Mouse (Mus musculus) kidney, embryonic 16.5 days (tissue): ENCODE measurements around the gene Gm13272. TPM values are rescaled to one million over a fixed set of nuclear protein-coding genes. Genes with fewer than 3 reads are reported as not detected.
"Not testable (repeated sequence)": the region's sequence is repeated elsewhere in the genome, so short reads cannot be mapped to it uniquely, and the experiment has no call there.

ENCODE experiments used
- ATAC-seq: fragments of 200-750 bp; cut with Nextera tagmentation; 2 replicates; pipeline ENCODE4 v1.8.0; 2017; ENCODE audit warnings: moderate TSS enrichment; ENCODE audit not compliant: low FRiP score, low TSS enrichment
- H3K27ac ChIP-seq: fragments of 300-500 bp; sonication (generic); 2 replicates; pipeline ENCODE4 v1.5.1; 2014; ENCODE audit warnings: low read length
- H3K27me3 ChIP-seq: fragments of 300-500 bp; sonication (generic); 2 replicates; pipeline ENCODE4 v1.6.1; 2014; ENCODE audit warnings: low read length, control low read depth, mixed read lengths; ENCODE audit not compliant: insufficient read depth
- H3K36me3 ChIP-seq: fragments of 300-500 bp; sonication (generic); 2 replicates; pipeline ENCODE4 v1.6.1; 2014; ENCODE audit warnings: low read length, control low read depth, mixed read lengths; ENCODE audit not compliant: insufficient read depth
- H3K4me1 ChIP-seq: fragments of 300-500 bp; sonication (generic); 2 replicates; pipeline ENCODE4 v1.6.1; 2014; ENCODE audit warnings: low read length, control low read depth, mixed read lengths; ENCODE audit not compliant: insufficient read depth
- H3K4me2 ChIP-seq: fragments of 300-500 bp; sonication (generic); replicated peaks from 2 replicates; pipeline ENCODE4 v1.6.1; 2014; ENCODE audit warnings: low read depth, low read length
- H3K4me3 ChIP-seq: fragments of 300-500 bp; sonication (generic); 2 replicates; pipeline ENCODE4 v1.5.1; 2014; ENCODE audit warnings: mild to moderate bottlenecking, low read length
- H3K9ac ChIP-seq: fragments of 300-500 bp; sonication (generic); replicated peaks from 2 replicates; pipeline ENCODE4 v1.6.1; 2014; ENCODE audit warnings: low read length
- H3K9me3 ChIP-seq: fragments of 300-500 bp; sonication (generic); 2 replicates; pipeline ENCODE4 v1.6.1; 2016; ENCODE audit warnings: low read length, control low read depth
- WGBS: fragments of 180-500 bp; shearing (Covaris S2); extraction: QIAGEN DNeasy Blood & Tissue Kit; methylation state at CpG from one replicate; pipeline ENCODE4 v1.1.7; 2014; 5-methylcytosine and 5-hydroxymethylcytosine counted together
- polyA plus RNA-seq: library from polyadenylated mRNA; unstranded; fragments of >200 nt; fragmentation: Nextera tagmentation; extraction: Ambion mirVana; gene quantifications from 2 replicates; pipeline ENCODE4 v1.2.1, GENCODE M21; 2015

Gm13272 gene
- polyA plus RNA-seq: not detected in 2 replicates

- ATAC-seq, H3K9me3 ChIP-seq, H3K4me3 ChIP-seq, H3K9ac ChIP-seq, H3K4me2 ChIP-seq, H3K27ac ChIP-seq, H3K4me1 ChIP-seq, H3K36me3 ChIP-seq, H3K27me3 ChIP-seq: not testable (repeated sequence)
- no CpG with 5 or more reads among the region's 29 CpGs for WGBS
Observed at GRCm38 (mm10) chr4:88779550-88779949, at the start of gene Gm13272. TSS of gene Gm13272 (plus strand) at chr4:88779850.

- ATAC-seq: no peak
- no peaks in the 10 kb centered on the region for H3K36me3 ChIP-seq
Observed at GRCm38 (mm10) chr4:88738480-88738879, 41.2 kb upstream of the Gm13272 start.

GRCm38 (mm10) chr4:88739036-88739435 is 40.6 kb upstream of the Gm13272 start:
- H3K4me1 ChIP-seq: no peaks in the 10 kb centered on the region
- no peak overlapping the region for H3K27ac ChIP-seq
- no peak overlapping the region for H3K4me2 ChIP-seq
- no peaks in the 10 kb centered on the region for H3K27me3 ChIP-seq
- no peak for ATAC-seq
- H3K9ac ChIP-seq: no peak overlapping the region
- H3K36me3 ChIP-seq: no peaks in the 10 kb centered on the region
- 87% methylated on average over 6 of the region's 6 CpGs for WGBS
- H3K9me3 ChIP-seq: no peaks in the 10 kb centered on the region
- H3K4me3 ChIP-seq: no peak overlapping the region

More at GRCm38 (mm10) chr4:88738480-88738879, 41.2 kb upstream of the Gm13272 start:
- Histone ChIP-seq H3K4me2 (no peak overlapping the region), H3K27ac (no peak overlapping the region), H3K9ac (no peak overlapping the region), H3K4me3 (no peak overlapping the region), H3K27me3 (no peaks in the 10 kb centered on the region), H3K4me1 (no peaks in the 10 kb centered on the region), H3K9me3 (no peaks in the 10 kb centered on the region)
- WGBS: 5% methylated on average over 2 of the region's 2 CpGs

DNA sequence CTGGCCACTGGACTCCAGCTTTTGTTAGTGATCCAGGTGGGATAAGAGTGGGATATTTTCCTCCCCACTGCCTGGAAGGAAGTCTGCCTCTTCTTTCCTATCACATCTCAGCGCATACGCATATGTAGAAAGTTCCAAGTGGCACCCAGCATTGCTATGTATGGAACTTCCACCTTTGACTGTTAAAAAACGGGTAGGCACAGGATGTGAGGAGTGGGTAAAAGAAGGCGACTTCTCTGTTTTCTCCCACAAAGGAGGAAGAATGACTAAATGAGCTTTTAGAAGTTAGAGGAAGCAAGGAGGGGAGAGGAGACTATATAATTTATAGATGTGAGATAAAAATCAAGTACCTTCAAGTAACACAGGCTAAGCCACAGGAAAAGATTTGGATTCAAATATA is 38.2 kb upstream of the Gm13272 start:
- Histone ChIP-seq H3K4me2 (no peak overlapping the region), H3K4me3 (no peak overlapping the region), H3K4me1 (no peaks in the 10 kb centered on the region), H3K27ac (no peak overlapping the region), H3K9me3 (no peaks in the 10 kb centered on the region), H3K27me3 (no peaks in the 10 kb centered on the region), H3K36me3 (no peaks in the 10 kb centered on the region), H3K9ac (no peak overlapping the region)
- ATAC-seq: no peak
- WGBS: 80% methylated on average over 4 of the region's 4 CpGs

DNA sequence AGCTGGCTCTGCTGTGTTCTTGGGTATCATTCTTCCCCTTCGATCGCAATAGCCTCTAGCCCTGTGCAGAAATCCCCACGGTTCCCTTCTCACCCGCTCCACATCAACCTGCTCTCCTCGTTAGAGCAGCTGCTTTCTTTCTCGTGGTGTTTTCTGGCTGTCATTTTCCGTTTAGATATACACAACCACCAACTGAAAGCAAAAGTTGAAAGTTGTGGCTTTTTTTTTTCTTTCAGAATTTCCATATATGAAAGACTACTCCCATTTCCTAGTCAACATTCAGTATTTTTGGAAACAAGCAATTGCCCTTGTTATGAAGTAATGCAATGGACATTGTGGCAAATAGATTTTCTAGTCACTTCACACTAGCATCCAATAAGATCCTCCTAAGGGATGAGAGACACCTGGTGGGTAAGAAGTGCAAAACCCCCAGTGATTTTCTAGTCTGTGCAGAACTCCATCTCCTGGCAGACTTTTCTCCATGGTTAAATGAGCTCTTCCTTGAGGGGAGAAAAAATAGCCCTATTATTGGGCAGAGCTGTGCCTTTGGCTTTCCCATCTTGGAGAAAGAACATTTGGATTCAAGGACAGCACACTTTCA is 36.8 kb upstream of the Gm13272 start:
- Histone ChIP-seq H3K4me3 (no peak overlapping the region), H3K4me1 (no peaks in the 10 kb centered on the region), H3K4me2 (no peak overlapping the region), H3K36me3 (no peaks in the 10 kb centered on the region), H3K27ac (no peak overlapping the region), H3K9ac (no peak overlapping the region), H3K9me3 (no peaks in the 10 kb centered on the region), H3K27me3 (no peaks in the 10 kb centered on the region)
- ATAC-seq: no peak
- 76% methylated on average over 7 of the region's 7 CpGs for WGBS

DNA sequence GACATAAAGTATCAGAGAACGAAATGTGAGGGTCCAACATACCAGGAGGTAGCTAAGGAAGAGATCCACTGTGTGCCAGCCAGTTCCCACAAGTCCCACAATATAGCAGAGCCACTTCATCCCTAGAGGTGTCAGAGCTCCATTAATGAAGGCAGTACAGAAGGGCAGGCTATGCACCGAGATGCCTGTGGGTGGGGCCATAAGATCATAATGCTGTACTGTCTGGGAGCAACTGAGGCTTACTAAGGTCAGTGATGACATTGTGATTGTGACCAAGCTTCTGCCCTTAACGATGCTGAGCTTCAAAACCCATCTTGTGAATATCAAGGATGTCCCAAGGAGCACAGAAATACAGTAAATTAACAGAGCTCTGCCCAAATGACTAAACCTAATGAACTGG is 35.4 kb upstream of the Gm13272 start:
- H3K4me2 ChIP-seq: no peak overlapping the region
- 58% methylated on average over 3 of the region's 3 CpGs for WGBS
- H3K27me3 ChIP-seq: no peaks in the 10 kb centered on the region
- H3K4me1 ChIP-seq: no peaks in the 10 kb centered on the region
- no peak overlapping the region for H3K27ac ChIP-seq
- no peak for ATAC-seq
- no peak overlapping the region for H3K4me3 ChIP-seq
- no peaks in the 10 kb centered on the region for H3K36me3 ChIP-seq
- no peak overlapping the region for H3K9ac ChIP-seq
- no peaks in the 10 kb centered on the region for H3K9me3 ChIP-seq

- Histone ChIP-seq H3K4me3 (no peak overlapping the region), H3K4me1 (no peaks in the 10 kb centered on the region), H3K36me3 (no peaks in the 10 kb centered on the region), H3K27me3 (no peaks in the 10 kb centered on the region), H3K4me2 (no peak overlapping the region), H3K9ac (no peak overlapping the region), H3K9me3 (no peaks in the 10 kb centered on the region), H3K27ac (no peak overlapping the region)
- WGBS: 50% methylated on average over 6 of the region's 6 CpGs
- ATAC-seq: no peak
Observed at GRCm38 (mm10) chr4:88749926-88750325, 29.7 kb upstream of the Gm13272 start.

DNA sequence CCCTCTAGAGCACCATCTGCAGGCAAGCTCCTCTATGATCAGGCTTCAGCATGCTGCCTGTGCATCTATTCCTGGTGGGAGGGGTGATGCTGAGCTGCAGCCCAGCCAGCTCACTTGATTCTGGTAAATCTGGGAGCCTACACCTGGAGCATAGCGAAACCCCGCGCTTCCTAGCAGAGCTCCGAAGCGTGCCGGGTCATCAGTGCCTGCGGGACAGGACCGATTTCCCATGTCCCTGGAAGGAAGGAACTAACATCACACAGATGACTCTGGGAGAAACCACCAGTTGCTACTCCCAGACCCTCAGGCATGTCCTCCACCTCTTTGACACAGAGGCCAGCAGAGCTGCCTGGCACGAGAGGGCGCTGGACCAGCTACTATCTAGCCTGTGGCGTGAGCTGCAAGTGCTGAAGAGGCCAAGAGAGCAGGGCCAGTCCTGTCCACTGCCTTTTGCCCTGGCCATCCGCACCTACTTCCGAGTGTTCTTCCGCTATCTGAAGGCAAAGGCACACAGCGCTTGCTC is 24.8 kb upstream of the Gm13272 start, which contains the start of gene Gm13271:
Gene Gm13271, plus strand, starts transcription at position 51 of the 523 bp plus-strand sequence.
- WGBS: 78% methylated on average over 15 of the region's 15 CpGs
- not testable (repeated sequence) for H3K9me3 ChIP-seq, H3K4me3 ChIP-seq, ATAC-seq, H3K4me2 ChIP-seq, H3K36me3 ChIP-seq, H3K9ac ChIP-seq, H3K27me3 ChIP-seq, H3K27ac ChIP-seq, H3K4me1 ChIP-seq

DNA sequence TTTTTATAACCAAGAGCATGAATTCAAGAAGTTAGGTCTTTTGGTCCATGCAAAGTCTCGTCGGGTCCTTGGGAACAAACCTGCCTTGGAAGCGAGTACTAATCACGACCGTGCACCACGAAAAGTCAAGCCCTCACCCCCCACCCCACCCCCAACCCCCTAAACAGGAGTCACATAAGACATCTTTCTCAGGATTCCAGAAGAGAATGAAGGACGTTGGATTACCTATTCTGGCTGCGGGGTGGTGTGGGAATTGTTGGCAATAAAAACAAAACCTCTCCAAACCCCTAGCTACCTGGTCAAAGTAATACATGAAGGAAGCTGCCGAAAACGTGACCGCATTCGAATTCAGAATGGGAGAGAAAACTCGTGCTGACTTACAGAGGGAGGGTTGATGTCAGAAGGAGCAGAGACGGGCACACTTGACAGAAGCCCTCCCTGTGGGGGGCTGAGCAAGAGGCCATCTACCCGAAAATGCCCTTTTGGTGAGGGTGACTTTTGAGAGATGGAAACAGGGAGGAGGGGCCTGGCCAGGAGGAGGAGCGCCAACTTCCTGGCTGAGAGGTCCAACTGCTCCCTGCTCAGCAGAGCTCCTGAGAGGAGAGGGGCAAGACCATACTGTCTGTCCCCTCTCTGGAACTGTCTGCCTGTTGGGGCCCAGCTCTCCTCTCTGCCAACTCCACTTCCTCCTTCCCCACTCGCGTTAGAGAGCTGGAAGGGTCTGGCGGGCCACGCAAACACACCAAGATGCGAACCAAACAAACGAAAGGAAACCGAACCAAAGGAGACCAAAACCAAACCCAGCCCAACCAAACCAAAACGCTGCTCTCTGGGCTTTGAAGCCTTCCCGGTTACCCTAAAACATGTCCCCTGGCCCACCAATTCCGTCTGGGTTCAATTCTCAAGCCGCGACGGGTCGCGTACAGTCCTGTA is 22.8 kb upstream of the Gm13272 start:
- H3K9me3 ChIP-seq, H3K27me3 ChIP-seq, H3K4me1 ChIP-seq, ATAC-seq, H3K36me3 ChIP-seq: not testable (repeated sequence)
- peak overlapping the region; percentile 76 for H3K9ac ChIP-seq
- peak overlapping the region; percentile 97 for H3K27ac ChIP-seq
- H3K4me2 ChIP-seq: peak overlapping the region; percentile 77
- WGBS: 9% methylated on average over 27 of the region's 31 CpGs
- peak overlapping the region; percentile 57 for H3K4me3 ChIP-seq

DNA sequence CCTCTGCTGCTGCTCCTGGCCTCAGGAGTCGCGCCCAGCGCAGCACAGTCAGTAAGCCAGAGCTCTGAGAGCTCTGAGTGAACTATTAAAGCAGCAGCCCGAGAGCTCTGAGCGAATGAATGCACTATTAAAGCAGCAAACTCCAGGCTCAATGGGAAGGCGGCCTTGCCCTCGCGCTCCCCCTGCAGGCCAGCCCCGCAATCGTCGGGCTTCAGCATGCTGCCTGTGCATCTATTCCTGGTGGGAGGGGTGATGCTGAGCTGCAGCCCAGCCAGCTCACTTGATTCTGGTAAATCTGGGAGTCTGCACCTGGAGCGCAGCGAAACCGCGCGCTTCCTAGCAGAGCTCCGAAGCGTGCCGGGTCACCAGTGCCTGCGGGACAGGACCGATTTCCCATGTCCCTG is 22.0 kb upstream of the Gm13272 start:
- under 1% methylated on average over 11 of the region's 21 CpGs for WGBS
- H3K4me3 ChIP-seq: peak overlapping the region; percentile 57
- not testable (repeated sequence) for H3K36me3 ChIP-seq, H3K27me3 ChIP-seq, H3K9me3 ChIP-seq, H3K4me1 ChIP-seq
- peak; percentile 100 for ATAC-seq
- H3K4me2 ChIP-seq: peak overlapping the region; percentile 77
- H3K9ac ChIP-seq: peak overlapping the region; percentile 76
- peak overlapping the region; percentile 97 for H3K27ac ChIP-seq
